Mouse (Mus musculus) brain, embryonic 14.5 days (tissue): Measurements from ENCODE around the gene 5031439G07Rik. TPM values are rescaled to one million over a fixed set of nuclear protein-coding genes. Genes with fewer than 3 reads are reported as not detected.
A peak's percentile ranks its signal among the peaks of the same experiment; 100 is the strongest.

Experiments
- DNase-seq: peaks from one replicate; pipeline ENCODE4 v3.0.0-alpha.2; 2011; ENCODE audit warnings: low read depth
- CTCF ChIP-seq: fragments of 200-500 bp; IDR thresholded peaks from 2 replicates; pipeline ENCODE4 v1.5.1; 2012; ENCODE audit warnings: inconsistent platforms, mild to moderate bottlenecking, moderate library complexity, borderline replicate concordance; ENCODE audit not compliant: insufficient read depth, insufficient read length; ENCODE audit errors: extremely low read depth
- POLR2A ChIP-seq: fragments of 200-500 bp; IDR thresholded peaks from 2 replicates; pipeline ENCODE4 v1.6.1; 2012; ENCODE audit warnings: mild to moderate bottlenecking, inconsistent platforms, borderline replicate concordance; ENCODE audit not compliant: poor library complexity, insufficient read depth, insufficient read length, severe bottlenecking; ENCODE audit errors: extremely low read depth
- polyA plus RNA-seq: library from polyadenylated mRNA; depleted of rRNA; stranded (reverse); fragments of >200 nt; gene quantifications from 2 replicates; pipeline ENCODE4 v1.2.3, GENCODE M21; 2012

5031439G07Rik gene
- polyA plus RNA-seq, 1 experiment: 69.9 TPM

DNA sequence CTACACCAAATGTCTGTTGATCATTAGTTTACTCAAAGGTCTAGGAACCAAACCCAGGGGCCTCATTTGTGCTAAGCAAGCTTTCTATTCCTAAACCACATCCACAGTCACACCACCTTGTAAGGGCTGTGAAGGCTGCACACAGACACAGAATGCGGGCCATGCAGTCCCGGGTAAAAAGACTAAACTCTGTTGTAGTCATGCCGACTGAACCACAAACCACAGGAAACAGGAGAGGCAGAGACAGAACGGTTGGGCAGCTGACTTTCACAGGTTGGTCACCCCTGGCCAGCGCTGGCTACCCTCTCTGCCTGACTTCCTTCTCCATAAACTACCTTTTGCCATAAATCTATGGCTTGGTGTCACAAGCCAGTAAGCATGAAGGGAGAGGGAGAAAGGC is 23.6 kb downstream of the 5031439G07Rik start:
- DNase-seq: no peak
- no peak for TF ChIP-seq CTCF
- no peak for TF ChIP-seq POLR2A

DNA sequence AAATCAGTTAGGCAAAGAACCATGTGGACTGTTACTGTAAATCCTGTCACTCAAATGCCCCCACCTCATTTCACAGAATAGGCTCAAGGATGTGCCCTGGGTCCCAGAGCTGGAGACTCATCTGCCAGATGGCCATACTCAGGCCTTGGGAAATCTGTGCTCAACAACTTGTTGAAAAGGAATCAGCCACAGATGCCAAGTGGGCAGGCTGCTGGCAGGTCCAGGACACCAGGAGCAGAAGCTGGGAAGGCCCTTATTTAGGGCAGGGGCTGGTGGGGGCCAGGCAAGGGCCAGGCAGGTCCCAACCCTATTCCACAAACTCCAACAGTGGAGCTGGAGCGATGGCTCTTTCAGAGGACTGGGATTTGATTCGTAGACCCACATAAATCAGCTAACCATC is 25.8 kb downstream of the 5031439G07Rik start:
- no peak for DNase-seq
- TF ChIP-seq CTCF (no peak), POLR2A (no peak)

DNA sequence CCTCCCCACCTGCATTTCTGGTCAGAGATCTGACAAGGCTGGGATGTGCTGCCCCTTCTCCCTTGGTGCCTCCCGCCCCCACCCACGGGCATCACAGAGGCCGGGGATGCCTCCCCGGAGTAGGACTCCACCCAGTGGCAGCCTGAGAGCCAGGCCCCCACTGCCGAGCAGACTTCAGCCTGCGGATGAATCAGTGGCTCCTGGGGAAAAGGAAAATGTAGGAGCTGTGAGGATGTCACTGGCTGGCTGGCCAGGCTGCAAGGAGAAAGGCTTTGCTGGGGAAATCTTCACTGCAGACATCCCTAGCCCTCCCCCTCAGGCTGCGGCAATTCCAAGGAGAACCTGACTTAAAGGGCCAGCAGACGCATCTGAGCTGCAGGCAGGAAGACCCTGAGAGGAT is 27.7 kb downstream of the 5031439G07Rik start:
- TF ChIP-seq CTCF: no peak
- no peak for TF ChIP-seq POLR2A

DNA sequence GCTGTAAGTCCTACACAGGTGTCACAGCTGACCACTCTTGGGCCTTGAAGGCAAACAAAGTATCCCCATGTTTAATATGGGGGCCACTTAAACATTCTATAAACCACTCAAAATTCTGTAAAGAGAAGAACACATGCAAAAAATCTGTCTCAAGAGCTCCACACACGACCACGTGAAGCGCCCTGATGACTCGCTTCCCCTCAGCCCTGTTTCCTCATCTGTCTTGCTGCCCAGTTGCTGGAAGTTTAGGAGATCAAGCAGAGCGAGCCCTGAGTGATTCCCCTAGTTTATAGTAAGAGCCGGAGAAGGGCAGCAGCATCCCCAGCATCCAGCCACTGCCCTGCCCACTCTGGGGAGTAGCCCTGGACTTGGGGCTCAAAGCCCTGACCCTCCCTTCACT is 28.5 kb downstream of the 5031439G07Rik start:
- TF ChIP-seq CTCF (no peak), POLR2A (no peak)
- DNase-seq: no peak

More for the DNA sequence above, 27.7 kb downstream of the 5031439G07Rik start:
- peak; percentile 59 for DNase-seq

DNA sequence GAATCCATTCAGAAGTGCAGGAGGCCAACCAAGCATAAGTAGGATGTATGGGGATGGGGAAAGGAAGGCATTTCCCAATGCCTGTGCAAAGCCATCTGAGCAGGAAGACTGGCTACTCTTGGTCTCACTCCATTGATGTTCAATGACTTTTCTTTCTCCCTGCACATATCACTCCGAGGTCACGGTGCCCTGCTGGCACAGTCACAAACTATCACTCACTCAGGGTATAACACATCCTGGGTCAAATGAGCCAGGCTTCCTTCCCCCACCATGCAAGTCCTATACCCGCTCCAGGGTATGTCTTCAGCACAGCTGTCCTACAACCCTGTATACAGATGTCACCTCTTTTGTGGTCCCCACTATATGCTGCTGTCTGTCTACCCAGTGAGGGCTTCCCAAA is 30.0 kb downstream of the 5031439G07Rik start:
- DNase-seq: no peak
- no peak for TF ChIP-seq POLR2A
- no peak for TF ChIP-seq CTCF

DNA sequence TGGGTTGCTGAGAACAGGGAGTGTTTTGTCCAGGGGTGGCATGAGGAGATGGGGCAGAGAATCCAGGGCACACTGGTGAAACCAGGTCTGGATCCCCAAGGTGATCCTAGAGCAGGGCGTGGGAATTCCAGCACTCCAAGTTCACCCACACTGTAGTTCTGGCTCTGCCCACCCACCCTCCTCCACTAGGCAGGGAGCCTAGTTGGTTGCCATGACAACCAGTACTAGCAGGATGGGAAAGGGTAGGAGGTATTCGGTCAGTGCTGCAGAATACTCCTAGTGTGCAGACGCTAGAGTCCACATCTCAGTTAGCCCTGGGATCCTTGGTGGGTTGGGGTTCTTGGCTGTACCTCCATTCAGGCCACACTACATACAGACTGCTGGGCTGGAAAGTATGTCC is 30.5 kb downstream of the 5031439G07Rik start:
- TF ChIP-seq CTCF: no peak
- no peak for TF ChIP-seq POLR2A
- peak; percentile 87 for DNase-seq

DNA sequence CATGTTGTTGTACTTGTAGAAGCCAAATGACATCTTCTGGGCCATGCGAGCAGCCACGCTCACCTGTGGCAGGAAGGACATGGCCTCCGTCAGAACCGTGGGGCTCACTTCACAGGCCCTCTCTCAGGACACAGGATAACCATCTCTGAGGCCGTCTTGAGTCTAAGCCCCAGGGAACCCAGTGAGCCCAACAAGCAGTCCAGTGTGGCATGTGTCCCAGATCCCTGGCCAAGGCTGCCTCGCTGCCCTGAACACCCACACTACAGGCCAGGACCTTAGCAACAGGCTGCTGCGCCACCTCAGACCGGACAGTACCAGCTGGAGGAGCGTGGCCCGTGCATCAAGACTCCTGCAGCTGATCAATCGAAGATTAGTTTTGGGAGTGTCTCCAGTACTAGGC is 35.1 kb downstream of the 5031439G07Rik start:
- DNase-seq: no peak
- no peak for TF ChIP-seq CTCF
- no peak for TF ChIP-seq POLR2A

DNA sequence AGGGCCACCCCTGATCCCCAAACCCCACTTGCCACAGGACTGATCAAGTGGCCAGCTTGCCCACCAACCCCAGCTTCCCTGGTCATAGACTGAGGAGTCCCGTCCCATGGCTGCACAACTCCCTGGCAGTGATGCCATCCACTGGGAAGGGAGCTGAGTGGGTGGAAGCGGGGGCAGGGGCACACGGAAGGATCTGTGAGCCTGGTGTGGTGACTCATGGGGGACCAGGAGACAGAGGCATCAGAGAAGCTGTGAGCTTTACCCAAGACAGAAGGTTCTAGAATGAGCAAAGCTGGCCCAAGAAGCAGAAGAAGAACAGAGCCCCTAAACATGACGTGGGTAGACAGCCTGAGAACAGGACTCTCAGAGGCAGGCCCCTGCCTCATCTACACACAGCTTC is 38.3 kb downstream of the 5031439G07Rik start:
- TF ChIP-seq POLR2A (no peak), CTCF (no peak)
- no peak for DNase-seq

DNA sequence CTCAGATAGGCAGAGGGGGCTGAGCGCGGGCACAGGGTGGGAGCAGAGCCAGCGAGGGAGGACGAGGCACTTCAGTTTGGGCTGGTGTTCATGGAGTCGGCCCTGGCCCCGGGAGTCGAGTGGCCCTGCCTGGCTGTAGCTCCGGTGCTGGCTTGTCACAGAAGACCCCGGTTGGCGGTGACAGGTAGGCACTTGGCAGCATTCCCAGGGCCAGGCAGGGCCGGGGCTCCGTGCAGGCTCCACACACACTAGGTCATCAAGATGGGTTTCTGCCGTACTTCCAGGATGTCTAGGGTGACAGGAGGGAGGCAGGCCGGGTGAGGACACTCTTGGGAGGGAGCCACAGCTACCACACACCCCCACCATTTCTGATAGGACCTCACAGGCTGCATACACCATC is 39.4 kb downstream of the 5031439G07Rik start:
- DNase-seq: no peak
- TF ChIP-seq POLR2A (no peak), CTCF (no peak)

DNA sequence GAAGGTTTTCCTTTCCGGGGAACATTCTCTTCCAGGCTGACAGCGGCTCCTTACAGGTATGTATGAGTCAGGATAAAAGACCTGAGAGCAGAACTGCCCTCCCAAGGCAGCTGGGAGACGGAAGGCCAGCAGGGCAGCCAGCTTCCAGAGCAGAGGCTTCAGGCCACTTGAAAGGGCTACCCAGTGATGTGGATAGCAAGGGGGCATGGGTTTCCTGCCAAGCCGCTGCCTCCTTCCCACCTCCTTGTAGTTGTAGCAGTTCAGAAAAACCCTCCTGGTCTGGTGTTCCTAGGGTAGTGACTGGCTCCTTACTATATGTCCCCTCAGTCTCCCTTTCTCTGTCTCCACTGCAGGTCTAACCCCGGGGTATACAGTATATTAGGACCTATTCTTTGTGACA is 44.0 kb downstream of the 5031439G07Rik start:
- DNase-seq: no peak
- TF ChIP-seq POLR2A (no peak), CTCF (no peak)

DNA sequence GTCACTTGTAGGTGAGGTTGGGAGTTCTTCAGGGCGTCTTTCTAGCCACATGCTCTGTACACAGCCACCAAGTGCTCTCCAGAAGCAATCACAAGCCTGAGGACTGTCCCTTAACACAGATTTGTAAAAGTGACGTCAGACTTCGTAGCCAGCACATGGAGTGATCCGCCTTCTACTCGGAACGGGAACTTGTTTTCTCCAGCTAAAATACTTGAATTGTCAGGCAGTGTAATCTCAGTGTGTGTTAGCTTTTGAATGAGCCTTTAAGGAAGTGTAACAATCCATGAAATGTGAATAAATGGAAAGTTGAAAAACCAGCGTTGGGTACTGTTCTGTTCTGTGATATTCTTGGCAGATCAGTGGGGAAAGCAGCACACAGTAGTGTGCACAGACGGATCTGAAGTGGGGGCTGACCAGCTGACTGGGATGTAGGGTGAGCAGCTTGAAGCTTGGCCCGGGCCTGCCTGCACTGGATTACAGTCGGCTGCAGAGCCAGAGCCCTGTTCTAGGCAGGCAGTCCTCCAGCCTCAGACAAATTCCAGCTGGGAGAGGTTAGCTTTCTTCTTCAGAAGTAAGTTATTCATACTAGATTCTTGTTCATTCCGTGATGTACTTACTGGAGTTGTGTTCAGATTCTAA is 45.6 kb downstream of the 5031439G07Rik start:
- TF ChIP-seq POLR2A (no peak), CTCF (no peak)

DNA sequence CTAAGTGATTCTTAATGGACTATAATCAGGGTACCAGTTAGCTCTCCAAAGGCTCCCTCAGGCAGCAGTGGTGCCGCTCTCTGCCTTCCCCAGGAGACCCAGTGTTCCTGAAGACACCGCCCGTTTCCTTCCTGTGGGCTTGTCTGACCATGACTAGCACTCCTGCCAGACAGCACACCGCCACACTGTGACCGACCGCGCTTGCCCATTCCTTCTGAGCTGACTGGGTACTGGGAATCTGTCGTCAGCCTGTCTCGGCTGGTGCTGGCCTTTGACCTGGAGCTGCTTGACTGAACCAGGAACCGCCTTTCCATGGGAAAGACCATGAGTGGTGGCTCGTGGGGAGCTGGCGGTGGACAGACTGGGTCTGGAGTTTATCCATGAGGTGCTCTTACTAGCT is 48.2 kb downstream of the 5031439G07Rik start:
- DNase-seq: no peak
- no peak for TF ChIP-seq POLR2A
- no peak for TF ChIP-seq CTCF

More for the DNA sequence above, 45.6 kb downstream of the 5031439G07Rik start:
- peak; percentile 33 for DNase-seq
